Mouse (Mus musculus) heart, adult 2 months (tissue): ENCODE measurements around the gene Ifit1bl1.

ENCODE experiments used
- CTCF ChIP-seq: fragments of 200-600 bp; IDR thresholded peaks from 2 replicates; pipeline ENCODE4 v1.8.1; 2022; ENCODE audit warnings: antibody characterized with exemption, mild to moderate bottlenecking, moderate library complexity
- EP300 ChIP-seq: fragments of 200-500 bp; IDR thresholded peaks from 2 replicates; pipeline ENCODE4 v1.6.1; 2011; ENCODE audit warnings: low read depth, low read length, control low read depth; ENCODE audit not compliant: insufficient read depth
- POLR2A ChIP-seq: fragments of 200-500 bp; IDR thresholded peaks from 2 replicates; pipeline ENCODE4 v1.6.1; 2011; ENCODE audit warnings: mild to moderate bottlenecking, low read depth, low read length, control low read depth; ENCODE audit not compliant: insufficient read depth

- TF ChIP-seq EP300 (no peak), CTCF (no peak), POLR2A (no peak)
Measured at GRCm38 (mm10) chr19:34623781-34624180, 22.0 kb upstream of the Ifit1bl1 start.
